Mouse (Mus musculus): ENCODE measurements at regions not wholly inside any gene's neighbourhood (a gene's known extent, or its start where the extent isn't known, plus 50 kb on each side); places are given as distances from the start of the nearest gene placed in this dataset.

- Histone ChIP-seq H3K4me3 (ENCODE audit: low read depth, low read length) (no peak overlapping the region), H3K9ac (ENCODE audit: low read depth, low read length) (no peak overlapping the region), H3K4me1 (ENCODE audit: control insufficient read depth, insufficient read depth, low read length) (peaks cover 7% of the 10 kb centered on the region), H3K36me3 (ENCODE audit: control insufficient read depth, insufficient read depth, low read length) (no peaks in the 10 kb centered on the region), H3K27me3 (replicated peaks; ENCODE audit: control insufficient read depth, insufficient read depth, low read length) (no peaks in the 10 kb centered on the region), H3K27ac (replicated peaks; ENCODE audit: low read depth, low read length) (no peak overlapping the region), H3K4me2 (ENCODE audit: low read depth, low read length) (no peak overlapping the region), H3K9me3 (ENCODE audit: control insufficient read depth, low read length) (no peaks in the 10 kb centered on the region)
- WGBS = 97% methylated on average over 5 of the region's 5 CpGs
- ATAC-seq (ENCODE audit: low read depth) (no peak), DNase-seq (ENCODE audit: low spot score) (no peak)
Observed at GRCm38 (mm10) chr2:167786951-167787350, 97.3 kb upstream of the Tmem189 start.

- ATAC-seq (ENCODE audit: low read depth) = no peak
- Histone ChIP-seq H3K4me2 (ENCODE audit: low read depth, low read length) (no peak overlapping the region), H3K27ac (replicated peaks; ENCODE audit: low read depth, low read length) (no peak overlapping the region), H3K4me3 (ENCODE audit: low read depth, low read length) (no peak overlapping the region), H3K36me3 (ENCODE audit: control insufficient read depth, insufficient read depth, low read length) (no peaks in the 10 kb centered on the region), H3K27me3 (replicated peaks; ENCODE audit: control insufficient read depth, insufficient read depth, low read length) (no peaks in the 10 kb centered on the region), H3K9ac (ENCODE audit: low read depth, low read length) (no peak overlapping the region), H3K9me3 (ENCODE audit: control insufficient read depth, low read length) (no peaks in the 10 kb centered on the region), H3K4me1 (ENCODE audit: control insufficient read depth, insufficient read depth, low read length) (peaks cover 17% of the 10 kb centered on the region)
- no peak for DNase-seq (ENCODE audit: low spot score)
- 74% methylated on average over 13 of the region's 13 CpGs for WGBS
Observed at GRCm38 (mm10) chr2:167784353-167784752, 94.7 kb upstream of the Tmem189 start.

GRCm38 (mm10) chr2:167783374-167783773 is 93.8 kb upstream of the Tmem189 start:
- H3K4me3 ChIP-seq (ENCODE audit: low read depth, low read length) = no peak overlapping the region
- ATAC-seq (ENCODE audit: low read depth) = no peak
- no peak overlapping the region for H3K27ac ChIP-seq (replicated peaks; ENCODE audit: low read depth, low read length)
- H3K9me3 ChIP-seq (ENCODE audit: control insufficient read depth, low read length) = no peaks in the 10 kb centered on the region
- H3K36me3 ChIP-seq (ENCODE audit: control insufficient read depth, insufficient read depth, low read length) = no peaks in the 10 kb centered on the region
- no peak overlapping the region for H3K4me2 ChIP-seq (ENCODE audit: low read depth, low read length)
- 67% methylated on average over 3 of the region's 3 CpGs for WGBS
- H3K27me3 ChIP-seq (replicated peaks; ENCODE audit: control insufficient read depth, insufficient read depth, low read length) = no peaks in the 10 kb centered on the region
- H3K4me1 ChIP-seq (ENCODE audit: control insufficient read depth, insufficient read depth, low read length) = peaks cover 25% of the 10 kb centered on the region
- H3K9ac ChIP-seq (ENCODE audit: low read depth, low read length) = no peak overlapping the region
- no peak for DNase-seq (ENCODE audit: low spot score)

- Histone ChIP-seq H3K4me3 (ENCODE audit: low read depth, low read length) (no peak overlapping the region), H3K9ac (ENCODE audit: low read depth, low read length) (no peak overlapping the region), H3K4me2 (ENCODE audit: low read depth, low read length) (no peak overlapping the region), H3K36me3 (ENCODE audit: control insufficient read depth, insufficient read depth, low read length) (no peaks in the 10 kb centered on the region), H3K9me3 (ENCODE audit: control insufficient read depth, low read length) (no peaks in the 10 kb centered on the region), H3K4me1 (ENCODE audit: control insufficient read depth, insufficient read depth, low read length) (peaks cover 34% of the 10 kb centered on the region), H3K27me3 (replicated peaks; ENCODE audit: control insufficient read depth, insufficient read depth, low read length) (no peaks in the 10 kb centered on the region), H3K27ac (replicated peaks; ENCODE audit: low read depth, low read length) (peak overlapping the region; percentile 56)
- ATAC-seq (ENCODE audit: low read depth) (0 out of 2 replicates have a peak, but pooled peaks have one; percentile 28), DNase-seq (ENCODE audit: low spot score) (no peak)
- WGBS = 33% methylated on average over 22 of the region's 27 CpGs
Observed at GRCm38 (mm10) chr2:167782231-167782999, 92.8 kb upstream of the Tmem189 start.

- no peaks in the 10 kb centered on the region for H3K36me3 ChIP-seq (ENCODE audit: control insufficient read depth, insufficient read depth, low read length)
- H3K4me2 ChIP-seq (ENCODE audit: low read depth, low read length) = no peak overlapping the region
- no peak overlapping the region for H3K9ac ChIP-seq (ENCODE audit: low read depth, low read length)
- peaks cover 38% of the 10 kb centered on the region for H3K4me1 ChIP-seq (ENCODE audit: control insufficient read depth, insufficient read depth, low read length)
- H3K27ac ChIP-seq (replicated peaks; ENCODE audit: low read depth, low read length) = peak overlapping the region; percentile 56; the same call in 1 of the 2 replicates
- ATAC-seq (ENCODE audit: low read depth) (peak; percentile 10; the same call in 1 of the 2 replicates), DNase-seq (ENCODE audit: low spot score) (peak; percentile 67)
- no peak overlapping the region for H3K4me3 ChIP-seq (ENCODE audit: low read depth, low read length)
- H3K9me3 ChIP-seq (ENCODE audit: control insufficient read depth, low read length) = no peaks in the 10 kb centered on the region
- H3K27me3 ChIP-seq (replicated peaks; ENCODE audit: control insufficient read depth, insufficient read depth, low read length) = no peaks in the 10 kb centered on the region
- 60% methylated on average over 12 of the region's 13 CpGs for WGBS
Observed at GRCm38 (mm10) chr2:167781496-167781895, 91.9 kb upstream of the Tmem189 start.

- peaks cover 52% of the 10 kb centered on the region for H3K4me1 ChIP-seq (ENCODE audit: control insufficient read depth, insufficient read depth, low read length)
- DNase-seq (ENCODE audit: low spot score) (no peak), ATAC-seq (ENCODE audit: low read depth) (no peak)
- peak overlapping the region; percentile 89 for H3K27ac ChIP-seq (replicated peaks; ENCODE audit: low read depth, low read length)
- no peak overlapping the region for H3K4me3 ChIP-seq (ENCODE audit: low read depth, low read length)
- H3K27me3 ChIP-seq (replicated peaks; ENCODE audit: control insufficient read depth, insufficient read depth, low read length) = no peaks in the 10 kb centered on the region
- H3K36me3 ChIP-seq (ENCODE audit: control insufficient read depth, insufficient read depth, low read length) = no peaks in the 10 kb centered on the region
- H3K4me2 ChIP-seq (ENCODE audit: low read depth, low read length) = peak overlapping the region; percentile 82
- H3K9me3 ChIP-seq (ENCODE audit: control insufficient read depth, low read length) = no peaks in the 10 kb centered on the region
- H3K9ac ChIP-seq (ENCODE audit: low read depth, low read length) = peak overlapping the region; percentile 77; the same call in 1 of the 2 replicates
- WGBS = 56% methylated on average over 10 of the region's 10 CpGs
Observed at GRCm38 (mm10) chr2:167778691-167779090, 89.1 kb upstream of the Tmem189 start.

GRCm38 (mm10) chr2:167778271-167778670 is 88.6 kb upstream of the Tmem189 start:
- peak overlapping the region; percentile 82 for H3K4me2 ChIP-seq (ENCODE audit: low read depth, low read length)
- peak overlapping the region; percentile 89 for H3K27ac ChIP-seq (replicated peaks; ENCODE audit: low read depth, low read length)
- WGBS = 47% methylated on average over 4 of the region's 4 CpGs

GRCm38 (mm10) chr2:167777331-167778085 is 87.9 kb upstream of the Tmem189 start:
- under 1% methylated on average over 27 of the region's 33 CpGs for WGBS
- Histone ChIP-seq H3K4me3 (ENCODE audit: low read depth, low read length) (peak overlapping the region; percentile 47), H3K4me1 (ENCODE audit: control insufficient read depth, insufficient read depth, low read length) (peaks cover 50% of the 10 kb centered on the region), H3K9me3 (ENCODE audit: control insufficient read depth, low read length) (no peaks in the 10 kb centered on the region), H3K27ac (replicated peaks; ENCODE audit: low read depth, low read length) (peak overlapping the region; percentile 89), H3K27me3 (replicated peaks; ENCODE audit: control insufficient read depth, insufficient read depth, low read length) (no peaks in the 10 kb centered on the region), H3K36me3 (ENCODE audit: control insufficient read depth, insufficient read depth, low read length) (no peaks in the 10 kb centered on the region), H3K4me2 (ENCODE audit: low read depth, low read length) (peak overlapping the region; percentile 82), H3K9ac (ENCODE audit: low read depth, low read length) (peak overlapping the region; percentile 77)
- ATAC-seq (ENCODE audit: low read depth) (peak; percentile 66), DNase-seq (ENCODE audit: low spot score) (peak; percentile 81)

More at GRCm38 (mm10) chr2:167778271-167778670, 88.6 kb upstream of the Tmem189 start:
- H3K36me3 ChIP-seq (ENCODE audit: control insufficient read depth, insufficient read depth, low read length) = no peaks in the 10 kb centered on the region
- H3K4me1 ChIP-seq (ENCODE audit: control insufficient read depth, insufficient read depth, low read length) = peaks cover 52% of the 10 kb centered on the region
- ATAC-seq (ENCODE audit: low read depth) = no peak
- no peak for DNase-seq (ENCODE audit: low spot score)
- H3K9me3 ChIP-seq (ENCODE audit: control insufficient read depth, low read length) = no peaks in the 10 kb centered on the region
- peak overlapping the region; percentile 47 for H3K4me3 ChIP-seq (ENCODE audit: low read depth, low read length)
- H3K27me3 ChIP-seq (replicated peaks; ENCODE audit: control insufficient read depth, insufficient read depth, low read length) = no peaks in the 10 kb centered on the region
- peak overlapping the region; percentile 77 for H3K9ac ChIP-seq (ENCODE audit: low read depth, low read length)

Measured in embryonic facial prominence, embryonic 14.5 days (tissue).